Mouse (Mus musculus): ENCODE results near the gene Gm20661.

DNA sequence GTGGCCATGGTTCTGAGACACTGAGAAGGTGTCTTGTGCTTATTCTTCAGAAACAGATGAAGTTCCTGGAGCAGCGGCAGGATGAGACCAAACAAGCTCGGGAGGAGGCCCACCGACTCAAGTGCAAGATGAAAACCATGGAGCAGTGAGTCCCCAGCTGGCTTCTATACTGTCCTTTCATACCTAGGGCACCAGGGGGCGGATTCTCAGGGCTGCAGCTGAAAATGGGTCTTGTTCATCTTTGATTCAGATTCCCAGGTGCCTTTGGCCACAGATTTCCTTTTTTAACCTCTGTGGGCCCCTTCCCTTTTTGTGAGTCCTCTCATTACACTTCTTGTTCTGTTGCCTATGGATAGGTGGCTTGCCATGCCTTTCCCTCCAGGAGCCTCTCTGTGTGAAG is 21.9 kb upstream of the Gm20661 start:
- peak; percentile 18 for TF ChIP-seq CTCF (conservative IDR thresholded peaks at IDR 0.05; ENCODE audit: low read length)
- no peak for TF ChIP-seq POU5F1 (IDR thresholded peaks at IDR 0.05; ENCODE audit: borderline replicate concordance, low read length)
- no peak for TF ChIP-seq NANOG (IDR thresholded peaks at IDR 0.05; ENCODE audit: borderline replicate concordance, low read length)

Data from E14TG2a.4 (cell line).